8 mouse cellular contexts compared by ENCODE assay signal in genomic region chrX:152918212-152918611, GRCm38 (mm10).
DNase-seq lines count a peak whose midpoint lies in the region; ATAC-seq and TF ChIP-seq lines count a peak whose summit lies in the region.

No protein-coding gene starts in this region.

- dilution Hi-C loops in CH12.LX (cut with MboI; ENCODE audit: extremely low pct_ligation_motif_present, extremely low pct_unique_long_range_greater_than_20kb, low sequenced_read_pairs): no loop called here

- no peak overlapping the region for H3K4me2 ChIP-seq in CH12.LX (ENCODE audit: insufficient read depth, low read depth, poor library complexity, severe bottlenecking)

- no peaks in the 10 kb centered on the region for H3K4me1 ChIP-seq in CH12.LX (ENCODE audit: control insufficient read depth in 1 of 2, insufficient read depth in 2 of 2)

- no peak for ATAC-seq in inflammation-experienced regulatory T-cells, adult 6 months

- intact Hi-C loops in gastrocnemius, postnatal 36 days (cut with DNase I): no loop called here

- no peaks in the 10 kb centered on the region for H3K36me3 ChIP-seq in CH12.LX (replicated peaks in 1 of 2; ENCODE audit: control insufficient read depth in 1 of 2, insufficient read depth in 1 of 2, low read length in 1 of 2)

- no peak overlapping the region for H3K4me3 ChIP-seq in CH12.LX (replicated peaks in 1 of 3; ENCODE audit: low read depth in 2 of 3, low read length in 2 of 3, poor library complexity in 1 of 3)

- in situ Hi-C loops in CH12.LX (cut with MboI; ENCODE audit: low pct_ligation_motif_present, low pct_unique_long_range_greater_than_20kb, low sequenced_read_pairs): no loop called here

- H3K79me2 ChIP-seq in CH12.LX (replicated peaks; ENCODE audit: control insufficient read depth, extremely low read depth, insufficient read depth, poor library complexity, severe bottlenecking): no peaks in the 10 kb centered on the region

- H3K9ac ChIP-seq in CH12.LX (ENCODE audit: insufficient read depth, low read depth): no peak overlapping the region

- peak; percentile 67 for DNase-seq in CH12.LX (ENCODE audit: extremely low read depth)
- peak; percentile 0 for DNase-seq in T-cell, adult 2 months (ENCODE audit: low spot score)
- DNase-seq in cerebellum, postnatal 36 days: peak; percentile 72 to 73
- peak; percentile 22 to 49 for DNase-seq in gastrocnemius, postnatal 36 days
- DNase-seq in layer of hippocampus, adult 9-10 months (ENCODE audit: low spot score): peak; percentile 37
- DNase-seq in lung, postnatal 25 days (ENCODE audit: low spot score): peak; percentile 32
- peak; percentile 0 for DNase-seq in skeletal muscle tissue, adult 2 months (ENCODE audit: low read depth, low spot score)

- H3K9me3 ChIP-seq in CH12.LX (replicated peaks; ENCODE audit: low read length): no peaks in the 10 kb centered on the region

- TF ChIP-seq POLR2A in CH12.LX (IDR thresholded peaks at IDR 0.05; ENCODE audit: low read depth, low read length): no peak

- H3K27ac ChIP-seq in CH12.LX (ENCODE audit: insufficient read depth, low read depth): no peak overlapping the region

- TF ChIP-seq EP300 in CH12.LX (IDR thresholded peaks at IDR 0.05; ENCODE audit: low read length): no peak

- TF ChIP-seq RAD21 in CH12.LX (IDR thresholded peaks at IDR 0.05; ENCODE audit: low read depth, low read length): peak; percentile 53

- TF ChIP-seq CTCF in CH12.LX (conservative IDR thresholded peaks at IDR 0.05 in 1 of 2, IDR thresholded peaks at IDR 0.05 in 1 of 2; ENCODE audit: low read depth in 2 of 2, low read length in 2 of 2): peak; percentile 28 to 73; a peak in 3 of 4 replicates

- H3K27me3 ChIP-seq in CH12.LX (replicated peaks): no peaks in the 10 kb centered on the region

TF ChIP-seq in CH12.LX, 34 proteins besides CTCF, POLR2A, EP300 and RAD21:
- TF ChIP-seq USF1 (IDR thresholded peaks at IDR 0.05; ENCODE audit: low read depth, low read length) (no peak), SMC3 (IDR thresholded peaks at IDR 0.05; ENCODE audit: low read depth, low read length) (peak; percentile 53)

Comparison
In these comparisons a context has a peak if more than half of its experiments do, and no peak if none do; other contexts are left out.
1. DNase-seq: peak in every context shown above with its lines; median percentile 72 in cerebellum, postnatal 36 days; 67 in CH12.LX; 37 in layer of hippocampus, adult 9-10 months; 36 in gastrocnemius, postnatal 36 days; 32 in lung, postnatal 25 days; 0 in T-cell, adult 2 months; 0 in skeletal muscle tissue, adult 2 months.